Mouse (Mus musculus) T-cell, adult 2 months (primary cell): ENCODE measurements around the gene 4930556J24Rik.
"Not testable (repeated sequence)": the region's sequence is repeated elsewhere in the genome, so short reads cannot be mapped to it uniquely, and the experiment has no call there.

Source experiments
- DNase-seq: peaks from one replicate; pipeline ENCODE4 v3.0.0; 2022; ENCODE audit warnings: low spot score

Gene 4930556J24Rik

GRCm38 (mm10) chr11:3976678-3977077 is at the start of gene 4930556J24Rik:
Gene 4930556J24Rik (minus strand): TSS chr11:3976778.
- DNase-seq = no peak

- no peak for DNase-seq
These were observed 46.7 kb upstream of the 4930556J24Rik start for GRCm38 (mm10) chr11:4023321-4023720.

- DNase-seq = not testable (repeated sequence)
These were observed 45.5 kb upstream of the 4930556J24Rik start for GRCm38 (mm10) chr11:4022111-4022510.

GRCm38 (mm10) chr11:4015796-4016195 is 39.2 kb upstream of the 4930556J24Rik start:
- DNase-seq = not testable (repeated sequence)

- no peak for DNase-seq
These were observed 36.0 kb upstream of the 4930556J24Rik start for GRCm38 (mm10) chr11:4012616-4013015.

- DNase-seq = no peak
These were observed 29.9 kb upstream of the 4930556J24Rik start for GRCm38 (mm10) chr11:4006462-4006861.

GRCm38 (mm10) chr11:4005220-4005805 is 28.7 kb upstream of the 4930556J24Rik start:
- no peak for DNase-seq

- DNase-seq = peak; percentile 50
These were observed 25.0 kb upstream of the 4930556J24Rik start for GRCm38 (mm10) chr11:4001603-4002002.

GRCm38 (mm10) chr11:3999547-3999946 is 23.0 kb upstream of the 4930556J24Rik start:
- DNase-seq = no peak

- no peak for DNase-seq
These were observed 21.6 kb upstream of the 4930556J24Rik start for GRCm38 (mm10) chr11:3997978-3998720.

- no peak for DNase-seq
These were observed 20.3 kb upstream of the 4930556J24Rik start for GRCm38 (mm10) chr11:3996840-3997239.

GRCm38 (mm10) chr11:3995511-3995910 is 18.9 kb upstream of the 4930556J24Rik start:
- no peak for DNase-seq

- DNase-seq = no peak
These were observed 17.3 kb upstream of the 4930556J24Rik start for GRCm38 (mm10) chr11:3993914-3994313.

- DNase-seq = no peak
These were observed 16.6 kb upstream of the 4930556J24Rik start for GRCm38 (mm10) chr11:3993132-3993531.

- no peak for DNase-seq
These were observed 13.2 kb upstream of the 4930556J24Rik start for GRCm38 (mm10) chr11:3989748-3990147.

GRCm38 (mm10) chr11:3983863-3984745 is 7.5 kb upstream of the 4930556J24Rik start:
- no peak for DNase-seq

- DNase-seq = no peak
These were observed 6.8 kb upstream of the 4930556J24Rik start, which contains the start of gene Gal3st1 for GRCm38 (mm10) chr11:3983291-3983862. Gene Gal3st1 (plus strand): TSS chr11:3983636.

GRCm38 (mm10) chr11:3982275-3983209 is 6.0 kb upstream of the 4930556J24Rik start:
- DNase-seq = no peak

- DNase-seq = no peak
These were observed 5.0 kb upstream of the 4930556J24Rik start for GRCm38 (mm10) chr11:3981536-3981935.

- DNase-seq = no peak
These were observed 1.8 kb upstream of the 4930556J24Rik start for GRCm38 (mm10) chr11:3978421-3978820.

GRCm38 (mm10) chr11:3974311-3974710 is 2.3 kb downstream of the 4930556J24Rik start:
- DNase-seq = no peak
